Mouse (Mus musculus) intestine, postnatal 0 days (tissue): ENCODE results near the gene Lmo4. TPM values are rescaled to one million over a fixed set of nuclear protein-coding genes. Genes with fewer than 3 reads are reported as not detected.
A peak's percentile ranks its signal among the peaks of the same experiment; 100 is the strongest.

Experiments used
- ATAC-seq: fragments of 200-750 bp; cut with Nextera tagmentation; 2 replicates; pipeline ENCODE4 v1.8.0; 2017; ENCODE audit warnings: mild to moderate bottlenecking, moderate TSS enrichment, moderate library complexity
- H3K27ac ChIP-seq: fragments of 300-500 bp; sonication (generic); 2 replicates; pipeline ENCODE4 v1.5.1; 2014; ENCODE audit warnings: mild to moderate bottlenecking, low read depth, low read length, moderate library complexity
- H3K27me3 ChIP-seq: fragments of 300-500 bp; sonication (generic); replicated peaks from 2 replicates; pipeline ENCODE4 v1.6.1; 2014; ENCODE audit warnings: low read length, mixed read lengths; ENCODE audit not compliant: control insufficient read depth, insufficient read depth
- H3K36me3 ChIP-seq: fragments of 300-500 bp; sonication (generic); 2 replicates; pipeline ENCODE4 v1.6.1; 2014; ENCODE audit warnings: mild to moderate bottlenecking, moderate library complexity; ENCODE audit not compliant: control insufficient read depth, insufficient read depth
- H3K4me1 ChIP-seq: fragments of 300-500 bp; sonication (generic); replicated peaks from 2 replicates; pipeline ENCODE4 v1.6.1; 2014; ENCODE audit warnings: antibody characterized with exemption, low read length, mixed read lengths; ENCODE audit not compliant: control insufficient read depth, insufficient read depth
- H3K4me2 ChIP-seq: fragments of 300-500 bp; sonication (generic); replicated peaks from 2 replicates; pipeline ENCODE4 v1.6.1; 2014; ENCODE audit warnings: low read depth, mild to moderate bottlenecking, moderate library complexity
- H3K4me3 ChIP-seq: fragments of 300-500 bp; sonication (generic); 2 replicates; pipeline ENCODE4 v1.5.1; 2014; ENCODE audit warnings: low read depth, low read length
- H3K9ac ChIP-seq: fragments of 300-500 bp; sonication (generic); 2 replicates; pipeline ENCODE4 v1.6.1; 2014; ENCODE audit warnings: mild to moderate bottlenecking, low read depth, low read length
- H3K9me3 ChIP-seq: fragments of 300-500 bp; sonication (generic); 2 replicates; pipeline ENCODE4 v1.6.1; 2016; ENCODE audit warnings: mixed run types; ENCODE audit not compliant: control insufficient read depth
- CTCF ChIP-seq: sonication (generic); IDR thresholded peaks from 2 replicates; pipeline ENCODE4 v1.5.1; 2016; ENCODE audit warnings: low read depth, mild to moderate bottlenecking, control low read depth, antibody characterized with exemption, moderate library complexity
- WGBS: fragments of 180-500 bp; shearing (Covaris S2); extraction: QIAGEN DNeasy Blood & Tissue Kit; methylation state at CpG from one replicate; pipeline ENCODE4 v1.1.7; 2014; 5-methylcytosine and 5-hydroxymethylcytosine counted together
- polyA plus RNA-seq: library from polyadenylated mRNA; unstranded; fragments of >200 nt; fragmentation: Nextera tagmentation; extraction: Ambion mirVana; gene quantifications from 2 replicates; pipeline ENCODE4 v1.2.1, GENCODE M21; 2015

Lmo4 gene
- polyA plus RNA-seq, 1 experiment from 2014 or later: 23.5 TPM

- Histone ChIP-seq H3K4me3 (peak overlapping the region; percentile 84), H3K9me3 (no peaks in the 10 kb centered on the region), H3K36me3 (no peaks in the 10 kb centered on the region), H3K27me3 (no peaks in the 10 kb centered on the region), H3K9ac (peak overlapping the region; percentile 65), H3K27ac (peak overlapping the region; percentile 81), H3K4me2 (peak overlapping the region; percentile 91), H3K4me1 (no peaks in the 10 kb centered on the region; the same call in 1 of the 2 replicates)
- peak; percentile 12; the same call in 1 of the 2 replicates for ATAC-seq
- peak; percentile 55 for TF ChIP-seq CTCF
- 1% methylated on average over 54 of the region's 64 CpGs for WGBS
Measured at GRCm38 (mm10) chr3:144201794-144202573, 3.0 kb downstream of the Lmo4 start.

GRCm38 (mm10) chr3:144185327-144186152 is 19.5 kb downstream of the Lmo4 start:
- Histone ChIP-seq H3K27me3 (no peaks in the 10 kb centered on the region), H3K4me3 (no peak overlapping the region), H3K27ac (no peak overlapping the region), H3K9ac (no peak overlapping the region), H3K36me3 (peaks cover 25% of the 10 kb centered on the region), H3K4me2 (0 out of 2 replicates have a peak overlapping the region, but pooled peaks have one; percentile 7), H3K9me3 (no peaks in the 10 kb centered on the region), H3K4me1 (no peaks in the 10 kb centered on the region)
- no peak for TF ChIP-seq CTCF
- WGBS: 35% methylated on average over 13 of the region's 13 CpGs
- no peak for ATAC-seq

GRCm38 (mm10) chr3:144184918-144185317 is 20.1 kb downstream of the Lmo4 start:
- Histone ChIP-seq H3K4me1 (no peaks in the 10 kb centered on the region), H3K9ac (no peak overlapping the region), H3K27me3 (no peaks in the 10 kb centered on the region), H3K9me3 (no peaks in the 10 kb centered on the region), H3K36me3 (peaks cover 19% of the 10 kb centered on the region), H3K4me3 (no peak overlapping the region), H3K4me2 (0 out of 2 replicates have a peak overlapping the region, but pooled peaks have one; percentile 7), H3K27ac (no peak overlapping the region)
- no peak for ATAC-seq
- TF ChIP-seq CTCF: no peak
- 52% methylated on average over 4 of the region's 4 CpGs for WGBS

GRCm38 (mm10) chr3:144182229-144182628 is 22.8 kb downstream of the Lmo4 start:
- Histone ChIP-seq H3K27me3 (no peaks in the 10 kb centered on the region), H3K9me3 (no peaks in the 10 kb centered on the region), H3K4me1 (no peaks in the 10 kb centered on the region), H3K36me3 (0 out of 2 replicates have a peak, but pooled peaks cover under 1% of the 10 kb centered on the region), H3K9ac (no peak overlapping the region), H3K4me2 (no peak overlapping the region), H3K4me3 (no peak overlapping the region), H3K27ac (no peak overlapping the region)
- 78% methylated on average over 6 of the region's 6 CpGs for WGBS
- no peak for TF ChIP-seq CTCF
- no peak for ATAC-seq

GRCm38 (mm10) chr3:144178937-144179336 is 26.1 kb downstream of the Lmo4 start:
- no peak overlapping the region for H3K27ac ChIP-seq
- H3K9ac ChIP-seq: no peak overlapping the region
- no peaks in the 10 kb centered on the region for H3K27me3 ChIP-seq
- 68% methylated on average over 3 of the region's 3 CpGs for WGBS
- H3K4me1 ChIP-seq: no peaks in the 10 kb centered on the region
- H3K4me3 ChIP-seq: no peak overlapping the region
- H3K9me3 ChIP-seq: no peaks in the 10 kb centered on the region
- ATAC-seq: no peak
- TF ChIP-seq CTCF: no peak
- no peaks in the 10 kb centered on the region for H3K36me3 ChIP-seq
- H3K4me2 ChIP-seq: no peak overlapping the region
